Mouse (Mus musculus): ENCODE measurements around the gene Atp2b2.

- TF ChIP-seq CTCF (IDR thresholded peaks at IDR 0.05; ENCODE audit: insufficient read depth, low read depth, low read length), result no peak
- TF ChIP-seq POLR2A (IDR thresholded peaks at IDR 0.05; ENCODE audit: insufficient read depth, low read depth, low read length), result no peak
Measured at GRCm38 (mm10) chr6:113923249-113923648, 119.2 kb downstream of the Atp2b2 start.

Data from olfactory bulb, adult 2 months (tissue).